Mouse (Mus musculus) myocyte (in vitro differentiated cells): Measurements from ENCODE around the gene Gad1.

Experiments used
- E2F4 ChIP-seq: IDR thresholded peaks from one replicate; pipeline ENCODE4 v1.6.1; 2011; ENCODE audit warnings: mild to moderate bottlenecking, control low read depth, moderate library complexity; ENCODE audit not compliant: insufficient read depth
- MAX ChIP-seq: IDR thresholded peaks from one replicate; pipeline ENCODE4 v1.6.1; 2011; ENCODE audit warnings: low read depth, mild to moderate bottlenecking, control low read depth
- MYOG ChIP-seq, 3 experiments: IDR thresholded peaks; one replicate each; pipeline ENCODE4 v1.6.1; 2011; ENCODE audit warnings: control low read depth in 2 of 3, low read depth in 2 of 3, mild to moderate bottlenecking in 2 of 3; ENCODE audit not compliant: insufficient read length in 2 of 3, control insufficient read depth in 1 of 3, insufficient read depth in 1 of 3
- POLR2A ChIP-seq: IDR thresholded peaks from one replicate; pipeline ENCODE4 v1.6.1; 2011; ENCODE audit warnings: low read depth, mild to moderate bottlenecking, control low read depth, moderate library complexity; ENCODE audit not compliant: insufficient read length
- USF1 ChIP-seq: IDR thresholded peaks from one replicate; pipeline ENCODE4 v1.6.1; 2011; ENCODE audit warnings: low read depth, mild to moderate bottlenecking, control low read depth, moderate library complexity

DNA sequence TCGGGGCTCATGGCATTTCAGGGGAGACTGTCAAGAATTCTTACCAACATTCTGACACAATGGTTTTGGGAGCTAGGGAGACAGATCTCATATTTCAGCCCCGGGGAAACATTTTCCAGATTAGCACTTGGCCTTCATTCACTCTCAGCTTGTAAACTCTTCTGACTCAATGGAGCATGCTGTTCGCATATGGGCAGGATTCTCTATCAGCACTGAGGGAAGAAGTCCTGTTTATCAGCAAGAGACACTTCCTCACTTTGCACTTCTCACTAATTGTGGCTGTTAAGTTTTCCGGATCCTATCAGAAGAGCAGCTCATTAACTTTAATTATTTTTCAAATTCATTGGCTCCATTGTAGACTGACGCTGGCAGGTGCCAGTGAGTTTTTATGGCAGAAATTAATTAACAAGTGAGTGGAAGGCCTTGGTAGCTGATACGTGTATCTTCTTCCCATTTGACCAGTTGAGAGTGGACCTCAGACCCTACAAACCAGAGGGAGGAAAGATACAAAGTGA is 92.5 kb downstream of the Gad1 start:
- TF ChIP-seq USF1 (no peak), POLR2A (no peak), MYOG (IDR thresholded peaks at IDR 0.05; ENCODE audit: control insufficient read depth in 1 of 3, insufficient read depth in 1 of 3, insufficient read length in 2 of 3, low read depth in 2 of 3) (no peak), E2F4 (no peak), MAX (no peak)
